Mouse (Mus musculus): ENCODE data around the gene Oit1. TPM values are rescaled to one million over a fixed set of nuclear protein-coding genes. Genes with fewer than 3 reads are reported as not detected.

Gene Oit1
- polyA plus RNA-seq (2014; fragmentation: Illumina TruSeq; extraction: RNeasy Lipid Tissue Mini Kit (QIAGEN cat#74804); ENCODE audit: low read depth, low replicate concordance) = not detected

DNA sequence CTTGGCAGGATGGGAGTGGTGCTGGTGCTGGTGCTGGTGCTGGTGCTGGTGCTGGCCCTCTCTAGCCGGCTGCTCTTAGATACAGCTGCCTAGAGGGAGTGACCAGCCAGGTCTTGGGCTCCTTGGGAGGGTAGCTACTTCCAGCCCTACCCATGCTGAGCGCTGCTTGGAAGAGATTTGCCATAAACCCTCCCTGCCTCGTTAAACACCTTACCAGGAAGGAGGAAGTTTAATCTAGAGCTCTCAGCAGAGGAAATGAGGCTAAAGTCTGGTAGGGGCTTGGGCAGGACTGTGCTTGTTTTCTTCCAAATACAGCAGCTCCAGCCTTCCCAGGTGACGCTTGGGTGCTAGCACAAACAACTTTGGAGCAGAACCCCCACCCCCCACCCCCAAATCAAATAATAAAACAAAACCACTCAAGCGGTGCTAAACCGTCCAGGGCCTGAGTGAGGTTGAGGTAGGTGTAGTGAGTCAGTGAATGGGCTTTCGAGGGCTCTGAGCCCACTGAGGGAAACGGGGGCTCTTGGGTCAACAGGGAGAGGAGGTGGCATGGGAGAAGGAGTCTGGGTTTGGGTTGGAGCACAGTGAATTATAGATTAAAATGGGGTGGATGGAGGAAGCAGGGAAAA is at the start of gene Oit1:
Gene Oit1, minus strand, starts transcription at position 70 of the 629 bp plus-strand sequence.

GRCm38 (mm10) chr14:8317194-8318097 is 61.1 kb downstream of the Oit1 start, which contains the start of gene Fam107a:
Gene Fam107a, minus strand, starts transcription at chr14:8318023.

Other genes starting within 250 kb of the Oit1 start
- gene Pdhb, start 205.7 kb downstream of the Oit1 start, polyA plus RNA-seq (2014; fragmentation: Illumina TruSeq; extraction: RNeasy Lipid Tissue Mini Kit (QIAGEN cat#74804); ENCODE audit: low read depth, low replicate concordance) = 175 TPM
- gene Kctd6, start 164.6 kb downstream of the Oit1 start, polyA plus RNA-seq (2014; fragmentation: Illumina TruSeq; extraction: RNeasy Lipid Tissue Mini Kit (QIAGEN cat#74804); ENCODE audit: low read depth, low replicate concordance) = 12.9 TPM
- 78.0 TPM for gene Acox2, start 119.4 kb downstream of the Oit1 start, polyA plus RNA-seq (2014; fragmentation: Illumina TruSeq; extraction: RNeasy Lipid Tissue Mini Kit (QIAGEN cat#74804); ENCODE audit: low read depth, low replicate concordance)
- gene Fam107a, start 60.7 kb downstream of the Oit1 start, polyA plus RNA-seq (2014; fragmentation: Illumina TruSeq; extraction: RNeasy Lipid Tissue Mini Kit (QIAGEN cat#74804); ENCODE audit: low read depth, low replicate concordance) = not detected

All from liver, adult 10 weeks (tissue).